Mouse (Mus musculus) lung, postnatal 0 days (tissue): ENCODE data around the gene Ftsj1. TPM values are rescaled to one million over a fixed set of nuclear protein-coding genes. Genes with fewer than 3 reads are reported as not detected.

Experiments used
- ATAC-seq: fragments of 200-750 bp; cut with Nextera tagmentation; 2 replicates; pipeline ENCODE4 v1.8.0; 2017; ENCODE audit warnings: moderate library complexity
- DNase-seq: peaks from one replicate; pipeline ENCODE4 v3.0.0-alpha.2; 2016; ENCODE audit warnings: low spot score
- H3K27ac ChIP-seq: fragments of 300-500 bp; sonication (generic); 2 replicates; pipeline ENCODE4 v1.5.1; 2014; ENCODE audit warnings: antibody characterized with exemption, mild to moderate bottlenecking, low read length, mixed read lengths
- H3K27me3 ChIP-seq: fragments of 300-500 bp; sonication (generic); replicated peaks from 2 replicates; pipeline ENCODE4 v1.6.1; 2014; ENCODE audit warnings: low read length, mixed read lengths; ENCODE audit not compliant: insufficient read depth
- H3K36me3 ChIP-seq: fragments of 300-500 bp; sonication (generic); 2 replicates; pipeline ENCODE4 v1.6.1; 2014; ENCODE audit warnings: low read length, mixed read lengths; ENCODE audit not compliant: insufficient read depth
- H3K4me1 ChIP-seq: fragments of 300-500 bp; sonication (generic); 2 replicates; pipeline ENCODE4 v1.6.1; 2014; ENCODE audit warnings: antibody characterized with exemption, low read depth, low read length, mixed read lengths; ENCODE audit not compliant: insufficient read depth
- H3K4me2 ChIP-seq: fragments of 300-500 bp; sonication (generic); replicated peaks from 2 replicates; pipeline ENCODE4 v1.6.1; 2014; ENCODE audit warnings: low read depth, mild to moderate bottlenecking, low read length, moderate library complexity, mixed read lengths
- H3K4me3 ChIP-seq: fragments of 300-500 bp; sonication (generic); 2 replicates; pipeline ENCODE4 v1.5.1; 2014; ENCODE audit warnings: low read depth, low read length
- H3K9ac ChIP-seq: fragments of 300-500 bp; sonication (generic); replicated peaks from 2 replicates; pipeline ENCODE4 v1.6.1; 2014; ENCODE audit warnings: low read depth, mild to moderate bottlenecking
- H3K9me3 ChIP-seq: fragments of 300-500 bp; sonication (generic); 2 replicates; pipeline ENCODE4 v1.6.1; 2016; ENCODE audit warnings: low read length, mixed read lengths
- CTCF ChIP-seq: IDR thresholded peaks from 2 replicates; pipeline ENCODE4 v1.5.1; 2016; ENCODE audit warnings: antibody characterized with exemption, mild to moderate bottlenecking
- EP300 ChIP-seq: IDR thresholded peaks from 2 replicates; pipeline ENCODE4 v1.6.1; 2016; ENCODE audit warnings: antibody characterized with exemption, mild to moderate bottlenecking, control low read depth
- WGBS: fragments of 180-500 bp; shearing (Covaris S2); extraction: QIAGEN DNeasy Blood & Tissue Kit; methylation state at CpG from one replicate; pipeline ENCODE4 v1.1.7; 2014; 5-methylcytosine and 5-hydroxymethylcytosine counted together
- polyA plus RNA-seq: library from polyadenylated mRNA; unstranded; fragments of >200 nt; fragmentation: Nextera tagmentation; extraction: Ambion mirVana; gene quantifications from 2 replicates; pipeline ENCODE4 v1.2.1, GENCODE M21; 2015

The Ftsj1 gene
- polyA plus RNA-seq, 1 experiment from 2014 or later, result 26.5 TPM

DNA sequence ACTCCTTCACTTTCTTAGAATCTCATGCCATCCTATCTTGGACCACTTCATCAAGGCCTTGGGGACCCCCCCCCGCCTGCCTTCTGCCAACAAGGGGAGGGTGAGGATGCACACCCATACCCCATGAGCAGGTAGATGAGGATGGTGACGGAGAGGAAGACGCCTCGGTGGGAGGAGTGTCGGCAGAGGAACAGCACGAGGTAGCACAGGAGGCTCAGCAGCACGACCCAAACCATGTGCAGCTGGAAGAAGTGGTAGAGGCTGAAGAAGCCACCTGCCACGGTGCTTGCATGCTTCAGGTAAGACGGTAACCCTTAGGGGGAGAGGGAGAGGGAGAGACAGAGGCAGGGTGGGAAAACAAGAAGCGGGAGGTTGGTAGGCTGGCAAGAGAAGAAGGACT lies 48.1 kb downstream of the Ftsj1 start:
- H3K9ac ChIP-seq, result no peak overlapping the region
- no peak overlapping the region for H3K27ac ChIP-seq
- WGBS, result 84% methylated on average over 10 of the region's 10 CpGs
- H3K4me1 ChIP-seq, result no peaks in the 10 kb centered on the region
- no peaks in the 10 kb centered on the region for H3K36me3 ChIP-seq
- no peak for ATAC-seq
- H3K9me3 ChIP-seq, result no peaks in the 10 kb centered on the region
- DNase-seq, result no peak
- H3K27me3 ChIP-seq, result no peaks in the 10 kb centered on the region
- no peak overlapping the region for H3K4me2 ChIP-seq
- TF ChIP-seq EP300, result no peak
- TF ChIP-seq CTCF, result no peak
- no peak overlapping the region for H3K4me3 ChIP-seq

DNA sequence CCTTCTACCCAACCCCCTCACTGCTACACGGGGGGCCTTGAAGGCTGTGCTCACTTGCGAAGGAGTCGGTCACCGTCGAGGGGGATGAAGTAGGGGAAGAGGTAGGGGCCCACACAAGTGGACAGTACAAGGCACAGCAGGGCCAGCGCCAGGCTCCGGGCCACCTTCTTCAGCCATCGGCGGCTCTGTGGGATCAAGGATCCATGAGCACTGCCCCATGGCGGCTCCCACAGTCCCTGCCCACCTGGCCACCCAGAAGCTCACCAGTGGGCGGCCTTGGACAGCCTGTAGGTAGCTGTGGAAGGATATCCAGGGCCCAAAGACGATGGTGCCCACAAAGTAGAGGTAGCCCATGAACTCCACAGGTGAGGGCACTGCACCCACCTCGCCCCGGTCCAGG lies 49.1 kb downstream of the Ftsj1 start:
- H3K27me3 ChIP-seq, result no peaks in the 10 kb centered on the region
- H3K9ac ChIP-seq, result no peak overlapping the region
- H3K4me2 ChIP-seq, result no peak overlapping the region
- no peak overlapping the region for H3K27ac ChIP-seq
- H3K9me3 ChIP-seq, result no peaks in the 10 kb centered on the region
- H3K4me1 ChIP-seq, result no peaks in the 10 kb centered on the region
- H3K36me3 ChIP-seq, result no peaks in the 10 kb centered on the region
- no peak overlapping the region for H3K4me3 ChIP-seq
- 90% methylated on average over 14 of the region's 14 CpGs for WGBS
- no peak for TF ChIP-seq CTCF
- no peak for TF ChIP-seq EP300
- no peak for DNase-seq
- no peak for ATAC-seq

DNA sequence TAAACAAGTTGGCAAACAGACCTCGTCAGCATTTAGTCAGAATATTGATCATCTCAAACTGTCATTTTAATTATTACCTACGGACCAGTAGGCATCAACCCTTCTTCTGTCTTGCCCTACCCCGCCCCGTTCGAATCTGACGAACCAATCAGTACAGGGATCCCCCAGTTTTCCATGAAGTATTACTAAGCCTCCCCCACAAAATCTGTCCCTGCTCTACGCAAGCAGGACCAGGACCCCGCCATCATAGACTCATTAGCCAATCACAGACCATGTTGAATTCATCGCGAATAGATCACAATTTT lies 58.8 kb downstream of the Ftsj1 start, which contains the start of gene Ebp:
TSS of gene Ebp (minus strand) at position 94 of the 305 bp plus-strand sequence.
- DNase-seq (no peak), ATAC-seq (peak; percentile 13; the same call in 1 of the 2 replicates)
- TF ChIP-seq EP300 (no peak), CTCF (no peak)
- peak within 1 kb of the TSS; percentile 62 for H3K4me2 ChIP-seq
- peak within 1 kb of the TSS; percentile 26; the same call in 1 of the 2 replicates for H3K9ac ChIP-seq
- H3K36me3 ChIP-seq, result no peaks in the 10 kb centered on the region
- no peaks in the 10 kb centered on the region for H3K9me3 ChIP-seq
- H3K4me3 ChIP-seq, result peak within 1 kb of the TSS; percentile 51
- H3K27ac ChIP-seq, result 0 out of 2 replicates have a peak within 1 kb of the TSS, but pooled peaks have one; percentile 2
- WGBS, result 20% methylated on average over 10 of the region's 10 CpGs
- no peaks in the 10 kb centered on the region for H3K27me3 ChIP-seq
- H3K4me1 ChIP-seq, result no peaks in the 10 kb centered on the region

GRCm38 (mm10) chrX:8192640-8193418 lies 59.4 kb downstream of the Ftsj1 start:
- TF ChIP-seq EP300, result no peak
- TF ChIP-seq CTCF, result no peak; the same call in 1 of the 2 replicates
- 9% methylated on average over 29 of the region's 38 CpGs for WGBS
- 0 out of 2 replicates have a peak overlapping the region, but pooled peaks have one; percentile 2 for H3K27ac ChIP-seq
- peak overlapping the region; percentile 62 for H3K4me2 ChIP-seq
- H3K4me1 ChIP-seq, result no peaks in the 10 kb centered on the region
- no peaks in the 10 kb centered on the region for H3K36me3 ChIP-seq
- H3K9ac ChIP-seq, result peak overlapping the region; percentile 26; the same call in 1 of the 2 replicates
- peak overlapping the region; percentile 51 for H3K4me3 ChIP-seq
- no peaks in the 10 kb centered on the region for H3K27me3 ChIP-seq
- DNase-seq (peak; percentile 87), ATAC-seq (peak; percentile 99)
- H3K9me3 ChIP-seq, result no peaks in the 10 kb centered on the region

- 0 out of 2 replicates have a peak overlapping the region, but pooled peaks have one; percentile 2 for H3K27ac ChIP-seq
- H3K27me3 ChIP-seq, result no peaks in the 10 kb centered on the region
- TF ChIP-seq CTCF (peak; percentile 32; the same call in 1 of the 2 replicates), EP300 (no peak)
- peak overlapping the region; percentile 26; the same call in 1 of the 2 replicates for H3K9ac ChIP-seq
- WGBS, result 6% methylated on average over 13 of the region's 13 CpGs
- no peaks in the 10 kb centered on the region for H3K4me1 ChIP-seq
- H3K4me2 ChIP-seq, result peak overlapping the region; percentile 62
- ATAC-seq (peak; percentile 51), DNase-seq (peak; percentile 8)
- H3K4me3 ChIP-seq, result peak overlapping the region; percentile 51
- H3K36me3 ChIP-seq, result no peaks in the 10 kb centered on the region
- no peaks in the 10 kb centered on the region for H3K9me3 ChIP-seq
These were observed 60.0 kb downstream of the Ftsj1 start for GRCm38 (mm10) chrX:8192126-8192639.

Other genes with a start within 250 kb of the Ftsj1 start
- 0.68 TPM in 1 of 2 replicates, not detected in the other for gene Glod5, start 233.9 kb downstream of the Ftsj1 start, polyA plus RNA-seq
- 13.2 and 13.6 TPM in 2 replicates for gene Suv39h1, start 177.6 kb downstream of the Ftsj1 start, polyA plus RNA-seq
- 0.90 and 1.2 TPM in 2 replicates for gene Was, start 161.9 kb downstream of the Ftsj1 start, polyA plus RNA-seq
- 18.4 and 18.9 TPM in 2 replicates for gene Wdr13, start 119.5 kb downstream of the Ftsj1 start, polyA plus RNA-seq
- 373 and 463 TPM in 2 replicates for gene Rbm3, start 106.5 kb downstream of the Ftsj1 start, polyA plus RNA-seq
- gene Tbc1d25, start 76.2 kb downstream of the Ftsj1 start, polyA plus RNA-seq, result 7.8 and 9.1 TPM in 2 replicates
- 51.0 and 58.1 TPM in 2 replicates for gene Ebp, start 58.9 kb downstream of the Ftsj1 start, polyA plus RNA-seq
- 20.3 and 22.3 TPM in 2 replicates for gene Porcn, start 45.9 kb downstream of the Ftsj1 start, polyA plus RNA-seq
- 88.1 and 90.0 TPM in 2 replicates for gene Slc38a5, start 18.7 kb upstream of the Ftsj1 start, polyA plus RNA-seq
- gene Ssxb10, start 75.0 kb upstream of the Ftsj1 start, polyA plus RNA-seq, result not detected in 2 replicates
- gene Ssxb9, start 114.6 kb upstream of the Ftsj1 start, polyA plus RNA-seq, result not detected in 2 replicates
- not detected in 2 replicates for gene Ssxb1, start 160.9 kb upstream of the Ftsj1 start, polyA plus RNA-seq
- gene Ssxb2, start 209.3 kb upstream of the Ftsj1 start, polyA plus RNA-seq, result not detected in 2 replicates